Mouse (Mus musculus) forebrain, embryonic 12.5 days (tissue): ENCODE results near the gene Stard13. TPM values are rescaled to one million over a fixed set of nuclear protein-coding genes. Genes with fewer than 3 reads are reported as not detected.

Experiments
- ATAC-seq: fragments of 200-750 bp; cut with Nextera tagmentation; 2 replicates; pipeline ENCODE4 v1.8.0; 2017; ENCODE audit warnings: moderate TSS enrichment; ENCODE audit not compliant: low FRiP score
- H3K27ac ChIP-seq: fragments of 300-500 bp; sonication (generic); 2 replicates; pipeline ENCODE4 v1.5.1; 2016; ENCODE audit warnings: mild to moderate bottlenecking
- H3K27me3 ChIP-seq: fragments of 300-500 bp; sonication (generic); 2 replicates; pipeline ENCODE4 v1.6.1; 2016; ENCODE audit warnings: mild to moderate bottlenecking
- H3K36me3 ChIP-seq: fragments of 300-500 bp; sonication (generic); replicated peaks from 2 replicates; pipeline ENCODE4 v1.6.1; 2016; ENCODE audit warnings: mild to moderate bottlenecking
- H3K4me1 ChIP-seq: fragments of 300-500 bp; sonication (generic); 2 replicates; pipeline ENCODE4 v1.6.1; 2016
- H3K4me2 ChIP-seq: fragments of 300-500 bp; sonication (generic); 2 replicates; pipeline ENCODE4 v1.6.1; 2016; ENCODE audit warnings: mild to moderate bottlenecking, moderate library complexity
- H3K4me3 ChIP-seq: fragments of 300-500 bp; sonication (generic); replicated peaks from 2 replicates; pipeline ENCODE4 v1.5.1; 2016; ENCODE audit warnings: mild to moderate bottlenecking
- H3K9ac ChIP-seq: fragments of 300-500 bp; sonication (generic); 2 replicates; pipeline ENCODE4 v1.6.1; 2016; ENCODE audit warnings: mild to moderate bottlenecking
- H3K9me3 ChIP-seq: fragments of 300-500 bp; sonication (generic); 2 replicates; pipeline ENCODE4 v1.6.1; 2016
- WGBS: fragments of 180-500 bp; shearing (Covaris S2); methylation state at CpG from one replicate; pipeline ENCODE4 v1.1.7; 2016; 5-methylcytosine and 5-hydroxymethylcytosine counted together
- polyA plus RNA-seq: library from polyadenylated mRNA; unstranded; fragments of >200 nt; fragmentation: Nextera tagmentation; extraction: Ambion mirVana; gene quantifications from 2 replicates; pipeline ENCODE4 v1.2.1, GENCODE M21; 2016

The Stard13 gene
- polyA plus RNA-seq, 1 experiment from 2014 or later = 3.6 TPM

DNA sequence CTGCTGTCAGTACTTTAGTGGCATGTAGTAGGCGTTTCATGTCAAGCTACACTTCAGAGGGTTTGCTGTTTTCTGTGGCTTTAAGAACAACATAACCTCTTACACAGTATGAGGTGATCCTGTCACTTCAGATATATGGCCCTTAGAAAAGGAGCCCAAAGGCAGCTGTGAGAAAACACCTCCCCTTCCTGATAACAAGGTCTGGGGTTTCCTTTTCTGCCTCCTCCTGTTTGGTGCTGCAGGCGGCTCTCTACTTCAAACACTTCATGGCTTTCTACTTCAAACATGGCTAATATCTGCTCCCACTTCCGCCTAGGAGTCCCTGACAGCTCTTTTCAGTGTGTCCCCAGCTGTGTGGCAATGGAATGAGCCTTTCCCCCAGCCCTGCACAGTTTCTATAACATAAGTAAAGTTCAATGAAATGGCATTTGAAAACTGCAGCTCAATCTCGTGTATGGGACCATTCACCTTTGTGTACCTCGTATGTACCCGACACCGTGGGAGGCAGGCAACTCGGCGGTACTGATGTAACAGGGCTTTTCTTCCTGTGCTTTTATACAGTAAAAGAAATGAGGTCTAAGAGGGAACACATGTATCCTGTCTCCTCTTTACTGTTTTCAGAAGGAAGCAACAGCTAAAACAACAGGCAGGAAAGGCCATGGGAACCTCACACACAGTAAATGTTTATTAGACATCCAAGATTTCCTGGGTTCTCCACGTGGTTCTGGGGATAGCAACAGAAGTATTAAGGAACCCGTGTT lies 13.7 kb upstream of the Stard13 start:
- H3K4me2 ChIP-seq = no peak overlapping the region
- H3K9me3 ChIP-seq = no peaks in the 10 kb centered on the region
- 64% methylated on average over 11 of the region's 11 CpGs for WGBS
- H3K9ac ChIP-seq = no peak overlapping the region
- H3K36me3 ChIP-seq = no peaks in the 10 kb centered on the region
- H3K4me3 ChIP-seq = no peak overlapping the region
- ATAC-seq = no peak
- no peaks in the 10 kb centered on the region for H3K27me3 ChIP-seq
- H3K4me1 ChIP-seq = no peaks in the 10 kb centered on the region; the same call in 1 of the 2 replicates
- no peak overlapping the region for H3K27ac ChIP-seq

DNA sequence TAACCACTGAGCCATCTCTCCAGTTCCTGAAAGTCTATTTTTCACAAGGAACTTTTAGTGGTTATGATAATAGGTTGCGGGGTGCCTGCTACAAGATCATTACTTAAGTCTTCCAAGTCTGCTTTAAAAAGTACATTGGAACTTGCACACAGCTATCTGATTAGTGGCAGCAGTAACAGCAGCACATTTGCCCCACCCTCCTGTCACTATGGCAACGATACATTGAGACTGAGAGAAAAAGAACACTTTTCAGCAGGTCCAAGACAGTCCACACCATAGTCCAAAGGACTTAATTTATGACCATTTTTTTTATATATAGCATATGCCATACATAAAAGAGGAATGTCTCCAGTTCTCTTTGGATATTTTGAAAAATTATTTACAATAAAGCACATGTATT lies 12.7 kb upstream of the Stard13 start:
- no peaks in the 10 kb centered on the region for H3K27me3 ChIP-seq
- no peaks in the 10 kb centered on the region for H3K9me3 ChIP-seq
- 89% methylated on average over 2 of the region's 2 CpGs for WGBS
- H3K36me3 ChIP-seq = no peaks in the 10 kb centered on the region
- H3K4me3 ChIP-seq = no peak overlapping the region
- H3K4me2 ChIP-seq = no peak overlapping the region
- no peak for ATAC-seq
- no peak overlapping the region for H3K27ac ChIP-seq
- H3K4me1 ChIP-seq = no peaks in the 10 kb centered on the region; the same call in 1 of the 2 replicates
- no peak overlapping the region for H3K9ac ChIP-seq

DNA sequence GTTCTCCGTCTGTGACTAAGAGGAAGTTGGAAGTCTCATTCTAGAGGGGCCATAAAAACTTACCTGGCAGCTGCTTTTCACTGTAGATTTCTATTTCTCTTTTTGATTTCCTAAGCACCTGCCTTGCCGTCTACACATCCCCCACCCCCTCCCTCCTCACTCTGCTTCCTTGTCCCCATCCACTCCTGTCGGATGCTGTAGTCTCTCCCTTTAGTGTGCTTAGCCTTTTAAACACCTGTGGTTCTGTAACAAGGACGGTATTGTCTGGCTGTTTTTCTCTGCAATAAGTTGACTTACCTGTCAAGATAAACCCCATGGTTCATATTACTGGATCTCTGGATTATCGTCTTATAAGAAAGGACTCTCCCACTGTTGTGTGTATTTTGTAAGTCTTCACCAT lies 11.9 kb upstream of the Stard13 start:
- Histone ChIP-seq H3K4me1 (no peaks in the 10 kb centered on the region; the same call in 1 of the 2 replicates), H3K4me2 (no peak overlapping the region), H3K27me3 (no peaks in the 10 kb centered on the region), H3K4me3 (no peak overlapping the region), H3K36me3 (no peaks in the 10 kb centered on the region), H3K27ac (no peak overlapping the region), H3K9ac (no peak overlapping the region), H3K9me3 (no peaks in the 10 kb centered on the region)
- 92% methylated on average over 5 of the region's 5 CpGs for WGBS
- ATAC-seq = no peak

DNA sequence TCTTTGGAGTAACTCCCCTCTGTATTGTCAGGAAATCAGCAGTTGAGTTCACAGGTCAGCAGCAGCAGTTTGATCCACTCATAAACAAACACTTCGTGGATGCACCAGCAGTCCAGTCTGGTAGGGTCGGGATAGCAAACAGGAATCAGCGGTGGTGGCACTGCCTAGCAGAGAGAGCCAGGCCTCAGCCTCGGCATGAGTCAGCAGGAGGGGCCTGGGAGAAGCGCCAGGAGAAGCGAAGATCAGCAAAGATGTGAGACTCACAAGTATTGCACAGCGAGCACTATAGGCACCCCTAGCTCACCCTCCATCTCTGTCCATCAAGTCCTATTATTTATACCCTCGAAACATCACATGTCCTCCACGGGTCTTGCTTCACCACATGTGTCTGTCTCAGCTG lies 5.1 kb upstream of the Stard13 start:
- Histone ChIP-seq H3K36me3 (no peaks in the 10 kb centered on the region), H3K9ac (no peak overlapping the region), H3K27ac (no peak overlapping the region), H3K4me3 (no peak overlapping the region), H3K4me2 (no peak overlapping the region), H3K9me3 (no peaks in the 10 kb centered on the region), H3K4me1 (peaks cover 2% of the 10 kb centered on the region; the same call in 1 of the 2 replicates), H3K27me3 (peaks cover 10% of the 10 kb centered on the region)
- WGBS = 82% methylated on average over 9 of the region's 9 CpGs
- ATAC-seq = no peak

DNA sequence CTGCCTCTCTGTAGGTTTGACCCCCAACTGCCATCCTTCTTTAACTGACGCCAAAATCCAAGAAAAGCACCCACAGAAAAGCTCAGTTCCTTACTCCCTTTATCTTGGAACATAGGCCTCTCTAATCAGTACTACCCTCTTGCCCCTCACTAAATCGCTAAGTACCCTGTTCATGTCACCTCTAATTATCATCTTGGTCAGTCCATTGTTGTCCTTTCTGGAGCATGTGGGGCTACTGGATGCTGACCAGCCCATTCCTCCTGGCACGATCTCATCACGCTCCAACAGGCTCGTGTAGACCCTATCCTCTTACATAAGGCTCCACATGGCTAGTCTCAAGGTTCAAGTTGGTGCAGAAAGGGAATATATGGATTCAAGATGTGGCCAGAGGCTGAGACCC lies 2.8 kb upstream of the Stard13 start:
- Histone ChIP-seq H3K36me3 (no peaks in the 10 kb centered on the region), H3K4me1 (peaks cover 11% of the 10 kb centered on the region), H3K27me3 (peaks cover 28% of the 10 kb centered on the region), H3K9ac (no peak overlapping the region), H3K4me2 (no peak overlapping the region), H3K9me3 (no peaks in the 10 kb centered on the region), H3K4me3 (no peak overlapping the region), H3K27ac (no peak overlapping the region)
- no peak for ATAC-seq
- WGBS = 78% methylated on average over 5 of the region's 5 CpGs

DNA sequence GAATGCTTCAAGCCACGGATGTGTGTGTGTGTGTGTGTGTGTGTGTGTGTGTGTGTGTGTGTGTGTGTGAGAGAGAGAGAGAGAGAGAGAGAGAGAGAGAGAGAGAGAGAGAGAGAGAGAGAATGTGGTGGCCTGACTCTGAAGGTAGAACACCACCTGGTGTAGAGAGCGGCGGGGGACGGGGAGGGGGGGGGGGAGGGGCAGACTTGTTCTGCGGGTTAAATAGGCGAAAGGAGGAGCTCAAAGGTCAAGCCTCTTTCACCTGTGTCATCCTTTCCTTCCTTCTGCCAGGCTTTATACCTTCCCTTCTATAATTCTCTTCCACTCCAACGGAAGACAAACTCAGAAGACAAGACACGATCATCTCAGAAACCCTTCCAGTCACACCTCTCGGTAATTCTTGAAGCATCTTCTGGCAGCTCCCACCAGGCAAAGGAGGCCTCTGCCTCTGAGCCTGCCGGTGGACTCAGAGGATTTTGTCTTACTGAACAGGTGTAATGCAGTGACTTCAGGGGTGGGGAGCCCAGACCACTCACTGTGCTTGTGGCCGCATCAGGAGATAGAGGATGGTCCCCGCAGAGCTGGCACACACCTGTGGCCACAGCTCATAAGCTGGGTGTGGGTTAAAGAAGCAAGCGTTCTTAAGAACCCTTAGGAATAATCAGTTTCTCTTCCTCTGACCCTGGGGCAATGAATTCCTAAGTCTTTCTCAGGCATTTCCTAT lies 898 bp downstream of the Stard13 start:
- 21% methylated on average over 8 of the region's 13 CpGs for WGBS
- H3K27ac ChIP-seq = no peak overlapping the region
- H3K4me3 ChIP-seq = peak overlapping the region; percentile 51
- H3K27me3 ChIP-seq = peaks cover 28% of the 10 kb centered on the region
- no peaks in the 10 kb centered on the region for H3K9me3 ChIP-seq
- peak overlapping the region; percentile 92 for H3K4me2 ChIP-seq
- peaks cover 11% of the 10 kb centered on the region for H3K4me1 ChIP-seq
- no peak for ATAC-seq
- H3K36me3 ChIP-seq = no peaks in the 10 kb centered on the region
- 0 out of 2 replicates have a peak overlapping the region, but pooled peaks have one; percentile 59 for H3K9ac ChIP-seq

DNA sequence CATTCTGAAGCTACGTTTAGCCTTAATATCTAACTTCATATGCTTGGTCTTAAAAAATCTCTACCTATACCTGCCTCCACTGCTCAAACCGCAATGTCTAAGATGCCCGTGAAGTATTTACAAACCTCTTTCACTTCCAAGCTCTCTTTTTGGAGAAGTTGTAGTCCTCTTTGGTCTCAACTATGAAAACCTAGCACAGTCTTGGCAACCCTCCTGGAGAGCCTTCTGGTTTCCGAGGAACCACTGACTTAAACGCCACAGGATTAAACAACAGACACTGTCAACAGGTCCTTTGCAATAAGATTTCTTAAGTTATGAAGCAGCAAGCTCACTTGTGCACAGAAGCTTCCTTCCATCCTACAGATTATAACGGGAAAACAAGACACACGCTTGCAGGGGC lies 1.8 kb downstream of the Stard13 start:
- WGBS = 95% methylated on average over 7 of the region's 7 CpGs
- Histone ChIP-seq H3K27me3 (peaks cover 28% of the 10 kb centered on the region), H3K9me3 (no peaks in the 10 kb centered on the region), H3K4me2 (no peak overlapping the region), H3K36me3 (no peaks in the 10 kb centered on the region), H3K9ac (no peak overlapping the region), H3K4me3 (no peak overlapping the region), H3K27ac (no peak overlapping the region), H3K4me1 (peaks cover 11% of the 10 kb centered on the region)
- ATAC-seq = no peak

DNA sequence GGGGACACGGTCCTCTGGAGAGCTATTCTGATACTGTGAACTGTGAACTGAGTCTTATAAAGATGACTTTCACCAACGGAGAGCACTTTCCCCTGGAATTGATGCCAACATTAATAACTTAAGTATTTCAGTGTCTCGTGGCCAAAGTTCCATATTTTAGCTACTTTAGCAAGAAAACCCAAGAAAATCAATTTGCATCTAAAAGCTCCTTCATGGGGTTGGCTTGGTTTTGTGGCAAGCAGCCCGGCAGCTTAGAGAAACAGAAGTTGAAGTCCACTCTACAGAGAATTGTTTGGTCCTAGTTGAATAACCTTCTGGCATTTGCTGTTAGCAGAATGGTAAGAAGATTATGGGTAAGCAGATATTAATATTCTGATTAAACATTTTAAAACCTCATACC lies 2.2 kb downstream of the Stard13 start:
- no peak overlapping the region for H3K9ac ChIP-seq
- H3K4me1 ChIP-seq = peaks cover 11% of the 10 kb centered on the region
- H3K27ac ChIP-seq = no peak overlapping the region
- no peak overlapping the region for H3K4me2 ChIP-seq
- no peaks in the 10 kb centered on the region for H3K9me3 ChIP-seq
- no peak for ATAC-seq
- WGBS = 87% methylated on average over 4 of the region's 4 CpGs
- H3K27me3 ChIP-seq = peaks cover 28% of the 10 kb centered on the region
- H3K4me3 ChIP-seq = no peak overlapping the region
- H3K36me3 ChIP-seq = no peaks in the 10 kb centered on the region

DNA sequence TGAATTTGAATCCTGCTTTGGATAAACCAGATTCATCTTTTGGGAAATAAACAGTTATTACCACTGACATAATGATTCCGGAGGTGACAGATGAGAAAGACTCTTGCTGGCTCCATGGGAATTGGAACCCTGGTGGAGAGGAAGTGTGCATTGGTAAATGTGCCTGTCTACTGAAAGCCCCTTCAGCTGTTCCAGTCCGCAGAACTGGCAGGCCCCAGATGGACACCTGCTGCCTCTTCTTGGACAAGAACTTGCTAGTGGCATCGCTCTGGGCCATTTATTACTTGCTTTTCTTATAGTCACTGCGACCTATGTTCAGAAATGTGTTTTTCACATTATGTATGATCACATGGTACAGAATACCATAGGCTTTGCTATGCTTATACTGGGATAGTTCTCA lies 3.2 kb downstream of the Stard13 start:
- Histone ChIP-seq H3K9ac (no peak overlapping the region), H3K27me3 (peaks cover 28% of the 10 kb centered on the region), H3K4me3 (no peak overlapping the region), H3K9me3 (no peaks in the 10 kb centered on the region), H3K36me3 (no peaks in the 10 kb centered on the region), H3K4me2 (no peak overlapping the region), H3K4me1 (peaks cover 11% of the 10 kb centered on the region), H3K27ac (no peak overlapping the region)
- 97% methylated on average over 4 of the region's 4 CpGs for WGBS
- no peak for ATAC-seq

DNA sequence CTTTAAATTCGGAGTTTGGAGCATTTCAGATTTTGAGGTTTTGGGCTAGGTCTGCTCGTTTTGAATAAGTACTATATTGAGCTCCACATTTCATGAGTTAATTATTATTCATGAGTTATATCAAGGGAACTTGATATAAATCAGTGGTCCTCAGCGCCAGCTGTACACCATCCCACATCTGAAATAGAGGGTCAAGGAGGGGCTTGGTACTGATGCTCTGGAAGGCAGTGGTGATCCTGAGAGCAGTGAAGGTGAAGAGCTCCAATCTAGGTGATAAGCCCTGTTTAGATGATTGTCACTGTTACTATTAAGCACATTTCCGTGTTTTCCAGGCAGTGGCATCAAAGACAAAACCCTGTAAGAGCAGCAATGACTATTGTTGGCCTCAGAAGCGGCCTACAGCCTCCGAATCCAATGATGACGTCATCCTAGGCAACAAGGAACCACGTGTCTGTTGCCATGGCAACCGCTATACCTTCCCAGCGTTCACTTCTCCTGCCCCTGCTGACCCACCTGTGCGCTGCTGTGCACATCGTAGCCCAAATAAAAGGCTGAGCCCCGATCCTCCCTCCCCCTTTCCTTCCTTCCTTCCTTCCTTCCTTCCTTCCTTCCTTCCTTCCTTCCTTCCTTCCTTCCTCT lies 5.2 kb downstream of the Stard13 start:
- Histone ChIP-seq H3K36me3 (no peaks in the 10 kb centered on the region), H3K9me3 (no peaks in the 10 kb centered on the region), H3K4me2 (no peak overlapping the region), H3K4me1 (peaks cover 6% of the 10 kb centered on the region), H3K9ac (no peak overlapping the region), H3K4me3 (no peak overlapping the region), H3K27me3 (peaks cover 16% of the 10 kb centered on the region), H3K27ac (no peak overlapping the region)
- WGBS = 54% methylated on average over 13 of the region's 13 CpGs
- ATAC-seq = no peak

DNA sequence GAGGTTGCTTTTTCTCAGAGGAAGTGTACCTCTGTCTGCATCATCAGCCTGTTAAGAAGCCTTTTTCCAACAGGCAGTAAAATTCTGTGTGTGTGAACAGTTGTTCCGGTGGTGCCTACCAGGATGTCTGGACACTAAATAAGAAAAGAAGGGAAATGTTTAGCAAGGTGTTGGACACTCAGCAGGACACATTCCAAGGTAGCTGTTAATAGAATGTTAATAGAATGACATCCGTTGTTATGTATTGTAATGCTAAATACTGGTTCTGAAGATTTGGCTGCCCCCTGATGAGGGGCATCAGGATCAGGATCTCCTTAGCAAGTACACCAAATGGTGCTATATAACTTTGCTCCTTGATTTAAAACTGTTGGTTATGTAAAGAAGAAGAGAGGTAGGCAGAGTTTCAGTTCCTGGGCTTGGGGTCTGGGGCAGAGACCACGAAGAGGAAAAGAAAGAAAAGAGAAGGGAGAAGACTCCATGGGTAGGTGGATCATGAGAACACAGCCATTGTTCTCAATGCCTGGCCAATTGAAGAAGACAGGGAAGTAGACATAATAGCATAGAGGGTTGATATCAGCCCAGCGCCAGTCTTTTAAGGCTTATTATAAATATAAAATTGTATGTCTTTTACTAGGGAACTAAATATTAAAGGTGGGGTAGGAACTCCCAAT lies 9.8 kb downstream of the Stard13 start:
- no peak overlapping the region for H3K4me3 ChIP-seq
- H3K27me3 ChIP-seq = no peaks in the 10 kb centered on the region
- no peak overlapping the region for H3K9ac ChIP-seq
- no peaks in the 10 kb centered on the region for H3K9me3 ChIP-seq
- no peak for ATAC-seq
- no peaks in the 10 kb centered on the region for H3K36me3 ChIP-seq
- no peaks in the 10 kb centered on the region; the same call in 1 of the 2 replicates for H3K4me1 ChIP-seq
- no peak overlapping the region for H3K4me2 ChIP-seq
- no peak overlapping the region for H3K27ac ChIP-seq
- WGBS = 67% methylated on average over 4 of the region's 4 CpGs

DNA sequence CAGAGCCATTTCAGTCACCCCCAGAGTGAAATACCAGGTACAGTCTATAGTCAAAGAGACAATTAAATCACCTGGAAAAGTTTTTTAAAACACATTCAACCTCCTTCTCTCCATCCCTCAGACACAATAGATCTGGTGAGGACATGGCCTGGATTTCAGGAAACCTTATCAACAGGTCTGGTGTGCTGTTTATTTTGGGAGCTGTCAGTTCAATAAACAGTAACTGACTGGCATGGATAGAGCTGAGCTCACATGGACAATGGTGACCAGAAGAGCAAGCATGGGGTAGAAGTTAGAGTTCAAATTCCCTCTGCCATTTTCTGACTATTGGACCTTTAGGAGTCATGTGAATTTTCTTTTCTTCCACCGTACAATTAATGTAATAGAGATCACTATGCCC lies 10.8 kb downstream of the Stard13 start:
- Histone ChIP-seq H3K27me3 (no peaks in the 10 kb centered on the region), H3K36me3 (no peaks in the 10 kb centered on the region), H3K9ac (no peak overlapping the region), H3K27ac (no peak overlapping the region), H3K4me3 (no peak overlapping the region), H3K9me3 (no peaks in the 10 kb centered on the region), H3K4me1 (no peaks in the 10 kb centered on the region; the same call in 1 of the 2 replicates), H3K4me2 (no peak overlapping the region)
- 92% methylated on average over 1 of the region's 1 CpGs for WGBS
- ATAC-seq = no peak
